Mouse (Mus musculus) embryo, embryonic 9.5 days (tissue): Measurements from ENCODE around the gene Slc29a3.
"Not testable (repeated sequence)": the region's sequence is repeated elsewhere in the genome, so short reads cannot be mapped to it uniquely, and the experiment has no call there.

Experiments
- DNase-seq: peaks from one replicate; pipeline ENCODE4 v3.0.0-alpha.2; 2017; ENCODE audit errors: extremely low spot score

The Slc29a3 gene

DNA sequence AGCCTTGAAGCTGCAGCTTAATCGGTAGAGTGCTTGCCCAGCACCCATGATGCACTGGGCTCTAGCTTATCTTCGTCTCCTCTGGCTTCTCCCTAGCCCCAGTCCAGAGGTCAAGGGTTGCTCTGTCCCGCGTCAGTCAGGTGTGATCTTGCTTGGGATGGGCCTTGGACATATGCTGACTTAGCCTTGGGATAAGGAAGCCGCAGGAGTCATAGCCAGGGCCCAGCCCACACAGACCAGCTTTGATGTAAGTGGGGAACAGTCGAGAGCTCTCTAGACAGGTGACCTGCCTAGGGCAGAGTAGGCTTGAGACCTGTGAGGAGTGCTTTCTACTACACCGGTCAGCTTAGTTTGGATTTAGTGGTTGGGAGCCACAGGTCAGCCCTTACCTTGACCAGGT is 14.8 kb upstream of the Slc29a3 start:
- DNase-seq, result no peak

DNA sequence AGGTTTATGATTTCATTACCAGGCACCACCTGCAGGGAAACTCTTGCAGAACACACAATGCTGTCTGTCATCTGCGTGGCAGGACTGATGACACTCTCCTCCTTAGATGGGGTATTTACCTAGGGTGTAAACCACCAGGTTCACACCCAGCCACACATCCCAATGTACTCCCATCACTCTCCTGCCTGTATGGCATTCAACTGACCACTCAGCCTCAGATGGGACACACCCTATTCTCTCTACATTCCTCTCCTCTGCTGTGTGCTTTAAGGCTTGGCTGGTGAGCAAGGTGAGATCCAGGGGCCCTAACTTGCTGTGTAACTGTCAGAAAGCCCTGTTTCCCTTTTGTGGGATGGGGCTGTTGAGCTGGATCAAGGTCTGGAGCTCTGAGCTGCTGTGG is 9.5 kb upstream of the Slc29a3 start:
- DNase-seq, result no peak

DNA sequence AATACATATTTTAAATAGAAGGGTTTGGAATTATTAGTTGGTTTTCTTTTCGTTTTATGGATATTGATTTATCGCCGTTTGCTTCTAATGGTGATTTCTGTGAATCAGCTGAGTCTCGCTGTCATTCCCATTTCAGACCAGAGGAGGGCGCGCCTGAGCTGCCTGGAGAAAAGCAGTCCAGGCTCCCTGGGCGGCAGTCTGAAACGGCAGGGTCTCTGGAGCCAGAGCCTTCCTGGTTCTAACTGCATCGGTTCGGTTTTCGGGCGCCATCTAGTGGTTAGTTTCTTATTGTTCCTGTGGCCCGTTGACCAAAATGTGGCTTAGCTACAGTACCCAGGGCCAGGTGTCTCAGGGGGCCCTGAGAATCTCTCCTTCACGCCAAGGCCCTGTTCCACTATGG is 7.8 kb upstream of the Slc29a3 start:
- peak; percentile 89 for DNase-seq

DNA sequence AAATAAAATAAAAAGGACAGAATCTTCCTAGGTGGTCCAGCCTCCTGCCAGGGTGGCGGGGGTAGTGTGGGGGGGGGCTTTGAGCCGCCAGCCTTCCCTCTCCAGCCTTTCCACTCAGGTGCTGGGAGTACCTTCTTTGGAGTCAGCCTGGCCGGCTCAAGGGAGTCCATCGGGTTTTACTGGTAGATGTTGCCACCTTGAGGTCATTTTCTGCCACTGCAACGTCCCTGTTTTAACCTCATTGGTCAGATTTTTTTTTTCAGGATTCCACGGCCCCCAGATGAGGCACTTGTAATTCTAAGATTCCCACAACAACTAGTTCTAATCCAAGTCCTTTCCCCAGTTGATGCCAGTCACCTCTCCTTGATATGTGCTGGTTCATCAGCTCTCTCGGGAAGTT is 4.4 kb upstream of the Slc29a3 start:
- DNase-seq, result peak; percentile 66

DNA sequence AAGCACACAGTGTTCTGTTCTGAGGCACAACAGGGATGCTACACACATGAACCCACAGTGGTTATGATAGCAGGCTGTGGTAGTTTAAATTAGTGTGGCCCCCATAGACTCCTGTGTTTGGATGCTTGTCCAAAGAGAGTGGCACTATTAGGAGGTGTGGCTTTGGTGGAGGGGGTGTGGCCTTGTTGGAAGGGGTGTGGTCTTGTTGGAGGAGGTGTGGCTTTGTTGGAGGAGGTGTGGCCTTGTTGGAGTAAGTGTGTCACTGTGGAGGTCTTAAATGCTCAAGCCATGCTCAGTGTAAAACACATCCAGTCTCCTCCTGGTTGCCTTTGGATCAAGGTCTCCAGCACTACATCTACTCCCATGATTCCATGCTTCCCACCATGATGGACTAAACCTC is 3.6 kb upstream of the Slc29a3 start:
- no peak for DNase-seq

DNA sequence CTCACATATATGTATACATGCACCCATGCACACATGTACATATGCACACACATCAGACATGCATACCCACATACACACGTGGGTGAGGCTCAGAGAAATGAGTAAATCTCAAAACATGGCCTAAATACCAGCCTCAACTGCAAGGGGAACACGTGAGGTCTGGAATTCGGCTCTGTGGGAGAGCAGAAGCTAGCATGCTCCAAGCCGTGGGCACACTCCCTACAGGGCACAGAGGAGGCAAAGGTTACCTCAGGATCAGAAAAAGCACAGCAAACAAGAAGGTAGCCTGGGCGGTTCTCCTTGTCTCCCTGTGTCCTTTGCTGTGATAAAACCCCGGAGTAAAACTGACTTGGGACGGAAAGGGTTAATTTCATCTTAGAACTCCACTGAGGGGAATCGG is 1.3 kb upstream of the Slc29a3 start:
- no peak for DNase-seq

DNA sequence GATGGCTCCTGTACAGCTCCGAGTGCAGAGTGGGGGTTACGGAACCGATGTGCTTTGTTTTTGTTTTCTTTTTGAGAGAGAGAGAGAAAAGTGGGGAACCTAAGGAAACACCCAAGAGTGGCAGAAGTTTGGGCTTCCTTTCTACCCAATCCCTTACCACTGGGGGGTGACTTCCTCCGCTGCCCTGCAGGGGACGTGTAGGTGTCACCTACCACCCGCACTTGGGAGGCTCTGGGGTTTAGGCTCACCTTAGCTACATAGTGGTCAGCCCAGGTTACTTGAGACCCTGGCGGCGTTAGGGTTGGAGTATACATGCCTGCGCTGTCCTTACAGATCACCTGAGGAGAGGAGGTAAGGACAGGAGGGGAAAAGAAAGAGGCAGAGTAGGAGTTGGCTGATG is 667 bp upstream of the Slc29a3 start:
- no peak for DNase-seq

DNA sequence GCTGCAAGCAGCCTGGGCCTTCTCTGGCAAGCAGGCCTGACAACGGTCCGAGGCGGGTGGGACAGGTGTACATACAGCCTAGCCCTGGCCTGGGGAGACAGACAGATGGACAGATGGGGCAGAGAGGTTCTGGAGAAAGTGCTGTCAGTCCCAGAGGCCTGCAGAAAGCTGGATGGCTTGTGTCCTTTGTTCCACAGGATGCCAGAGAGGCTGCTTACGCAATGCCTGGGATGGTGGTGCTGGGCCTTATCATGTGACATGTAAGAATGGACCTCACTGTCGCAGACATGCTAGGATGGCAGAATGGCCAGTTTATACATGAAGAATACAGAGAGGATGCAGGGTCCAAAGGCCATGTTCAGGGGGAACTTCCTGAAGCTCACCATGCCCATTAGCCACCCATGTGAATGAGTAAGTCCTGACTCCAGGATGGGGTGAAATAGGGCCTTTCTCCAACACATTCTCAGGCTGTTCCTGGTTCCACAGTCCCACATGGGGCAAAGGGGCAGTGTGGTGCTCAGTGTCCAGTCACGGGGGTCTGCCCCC is 4.9 kb downstream of the Slc29a3 start:
- DNase-seq, result no peak

DNA sequence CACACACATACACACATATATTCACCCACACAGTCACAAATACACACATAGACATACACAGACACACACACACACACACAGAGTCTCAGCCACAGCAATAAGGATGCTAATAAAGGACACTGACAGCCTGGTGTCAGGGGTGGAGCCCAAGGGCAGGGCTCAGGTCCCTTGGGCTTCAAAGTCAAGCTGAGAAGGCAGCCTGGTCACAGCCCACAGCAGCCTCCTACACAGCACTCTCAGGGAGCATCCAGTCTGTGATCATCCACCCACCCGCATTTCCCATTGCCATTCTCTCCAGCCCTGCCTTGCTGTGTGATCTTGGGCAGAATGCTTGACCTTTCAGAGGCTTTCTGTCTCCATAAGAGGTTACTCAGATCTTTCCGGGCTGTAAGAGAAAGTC is 6.1 kb downstream of the Slc29a3 start:
- DNase-seq, result no peak

DNA sequence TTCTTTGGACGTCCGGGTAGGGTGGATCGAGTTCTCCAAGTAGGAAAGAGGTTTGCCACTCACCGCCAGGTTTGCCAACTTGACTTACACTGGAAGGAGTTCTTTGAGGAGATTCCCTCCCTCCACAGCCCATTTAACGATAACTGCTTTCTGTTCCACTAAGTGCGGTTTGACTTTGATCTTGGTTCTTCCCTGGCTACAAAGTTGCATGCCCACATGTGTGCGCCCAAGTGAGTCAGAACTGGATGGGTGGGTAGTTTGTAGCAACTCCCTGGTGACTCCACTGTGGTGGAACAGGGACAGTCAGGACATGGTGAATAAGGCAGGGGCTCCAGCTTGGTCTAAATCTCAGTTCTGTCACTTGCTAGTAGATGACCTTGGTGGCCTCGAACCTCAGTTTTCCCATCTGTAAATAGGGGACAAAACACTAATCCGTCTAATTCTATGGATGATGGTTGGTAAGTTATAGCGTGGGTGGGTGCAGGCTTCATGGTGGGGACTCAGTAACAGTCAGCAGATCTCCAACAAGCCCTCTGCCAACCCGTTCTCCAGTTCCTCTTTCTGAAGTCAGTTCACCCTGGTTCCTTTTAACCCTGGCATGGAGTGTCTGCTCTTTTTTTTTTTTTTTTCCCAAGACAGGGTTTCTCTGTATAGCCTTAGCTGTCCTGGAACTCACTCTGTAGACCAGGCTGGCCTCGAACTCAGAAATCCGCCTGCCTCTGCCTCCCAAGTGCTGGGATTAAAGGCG is 7.9 kb downstream of the Slc29a3 start:
- DNase-seq, result no peak

DNA sequence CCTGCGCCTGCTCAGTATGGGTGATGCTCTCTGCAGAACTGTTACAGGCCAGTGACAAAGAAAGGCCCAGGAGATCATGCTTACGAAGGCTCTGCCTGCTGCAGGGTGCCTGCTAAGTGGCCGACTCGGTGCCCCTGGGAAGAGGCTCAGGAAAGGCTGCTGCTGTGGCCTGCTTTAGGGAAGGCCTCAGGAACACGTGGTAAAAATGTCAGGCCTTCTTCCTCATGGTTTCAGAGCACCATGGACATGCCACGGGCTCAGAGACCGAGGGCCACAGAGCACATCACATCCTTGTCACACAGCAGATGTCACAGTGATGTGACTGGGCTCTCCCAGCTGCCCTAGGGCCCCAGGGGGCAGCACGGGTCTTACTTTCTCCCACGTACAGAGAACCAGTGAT is 8.9 kb downstream of the Slc29a3 start:
- DNase-seq, result no peak

DNA sequence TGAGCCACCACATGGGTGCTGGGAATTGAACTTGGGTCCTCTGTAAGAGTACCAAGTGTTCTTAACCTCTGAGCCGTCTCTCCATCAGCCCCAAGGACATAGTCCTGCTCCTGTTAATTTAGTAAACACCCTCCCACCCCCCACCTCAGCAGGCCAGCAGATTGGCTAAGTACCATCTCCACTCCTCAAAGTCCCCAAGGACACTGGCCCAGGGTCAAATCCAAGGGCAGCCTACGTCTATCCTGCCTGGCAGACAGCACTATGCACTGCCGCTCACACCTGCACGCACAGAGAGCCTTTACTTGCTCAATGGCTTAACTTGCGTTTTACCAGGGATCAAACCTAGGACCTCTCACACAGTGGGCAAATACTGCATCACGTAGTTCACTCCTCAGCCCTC is 9.7 kb downstream of the Slc29a3 start:
- no peak for DNase-seq

DNA sequence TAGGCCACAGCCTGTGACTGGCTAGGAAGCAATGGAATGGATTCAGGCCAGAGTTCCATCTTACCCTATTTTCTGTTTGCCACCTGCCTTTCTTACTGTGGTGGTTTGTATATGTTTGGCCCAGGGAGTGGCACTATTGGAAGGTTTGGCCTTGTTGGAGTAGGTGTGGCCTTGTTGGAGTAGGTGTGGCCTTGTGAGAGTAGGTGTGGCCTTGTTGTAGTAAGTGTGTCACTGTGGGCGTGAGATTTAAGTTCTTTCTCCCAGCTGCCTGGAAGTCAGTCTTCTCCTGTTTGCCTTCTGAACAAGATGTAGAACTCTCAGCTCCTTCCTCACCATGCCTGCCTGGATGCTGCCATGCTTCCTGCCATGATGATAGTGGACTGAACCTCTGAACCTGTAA is 10.3 kb downstream of the Slc29a3 start:
- DNase-seq, result not testable (repeated sequence)

DNA sequence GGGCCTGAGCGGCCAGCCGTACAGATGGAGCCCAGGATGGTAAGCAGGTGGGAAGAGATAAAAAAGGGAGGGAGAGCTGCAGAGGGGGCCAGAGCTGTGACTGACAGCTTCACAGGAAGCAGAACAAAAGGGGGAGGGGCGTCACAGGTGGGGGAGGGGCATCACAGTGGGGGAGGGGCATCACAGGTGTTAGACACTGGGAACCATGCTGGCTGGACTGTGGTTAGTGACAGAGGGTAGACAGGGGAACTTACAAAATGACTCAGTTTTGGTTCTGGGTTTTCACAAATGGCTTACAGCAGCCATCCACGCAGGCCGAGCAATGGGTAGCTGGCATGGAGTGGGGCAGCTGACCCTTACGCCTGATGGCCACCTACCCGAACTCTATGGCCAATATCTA is 11.2 kb downstream of the Slc29a3 start:
- DNase-seq, result no peak

DNA sequence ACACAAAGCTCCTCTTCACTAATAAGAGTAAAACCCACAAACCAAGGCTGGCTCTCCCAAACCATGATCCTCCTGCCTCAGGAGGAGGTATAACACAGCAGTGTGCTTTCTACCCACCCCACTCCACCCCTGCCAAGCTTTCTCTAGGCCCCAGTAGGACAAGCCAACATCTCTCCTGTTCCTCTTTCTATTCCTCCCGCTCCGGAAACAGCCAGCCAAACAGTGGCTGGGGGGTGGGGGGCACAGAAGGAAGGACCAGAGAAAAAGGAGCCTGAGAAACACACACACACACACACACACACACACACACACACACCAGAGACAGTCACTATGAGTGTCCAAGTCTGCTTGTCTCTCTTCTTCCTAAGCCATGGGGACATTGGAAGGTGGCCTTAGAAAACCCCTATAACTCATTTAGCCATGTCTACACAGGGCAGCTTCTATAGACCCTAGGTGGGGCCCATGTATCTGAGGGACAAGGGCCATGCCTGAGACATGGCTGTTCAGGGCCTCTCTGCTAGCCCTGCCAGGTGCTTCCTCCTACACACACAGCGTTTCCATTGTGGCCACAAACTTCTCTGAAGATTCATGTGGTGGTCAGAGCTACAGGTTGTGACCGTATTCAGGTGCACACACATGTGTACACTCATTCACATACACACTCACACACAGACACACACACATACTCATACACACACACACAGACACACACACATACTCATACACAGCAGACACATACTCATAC is 12.8 kb downstream of the Slc29a3 start:
- no peak for DNase-seq

DNA sequence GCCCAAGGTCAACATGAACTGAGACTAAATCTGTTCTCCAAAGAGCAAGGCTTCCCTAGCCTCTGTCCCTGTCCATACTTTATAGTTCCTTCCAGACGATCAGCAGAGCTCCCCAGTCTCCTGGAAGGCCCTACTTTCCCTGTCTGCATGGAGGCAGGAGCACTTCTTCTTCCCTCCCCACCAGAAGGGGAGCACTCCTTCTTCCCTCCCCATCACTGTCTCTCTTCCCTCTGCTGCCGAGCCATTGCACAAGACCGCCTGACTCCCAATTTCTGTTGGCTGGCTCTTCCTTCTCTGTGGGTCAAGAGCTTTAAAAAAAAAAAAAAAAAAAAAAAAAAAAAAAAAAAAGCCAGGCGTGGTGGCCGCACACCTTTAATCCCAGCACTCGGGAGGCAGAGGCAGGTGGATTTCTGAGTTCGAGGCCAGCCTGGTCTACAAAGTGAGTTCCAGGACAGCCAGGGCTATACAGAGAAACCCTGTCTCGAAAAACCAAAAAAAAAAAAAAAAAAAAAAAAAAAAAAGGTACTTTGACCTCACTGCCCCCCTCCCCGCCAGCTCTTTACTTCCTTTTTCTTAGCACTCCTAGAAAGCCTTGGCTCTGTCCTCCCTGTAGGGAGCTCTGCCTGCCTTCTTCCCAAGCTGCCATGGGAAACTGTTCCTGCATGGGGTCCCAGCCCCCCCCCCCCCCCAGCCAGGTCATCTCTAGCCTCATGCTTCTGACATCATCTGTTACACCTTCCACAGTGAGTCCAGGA is 14.5 kb downstream of the Slc29a3 start:
- DNase-seq, result no peak

DNA sequence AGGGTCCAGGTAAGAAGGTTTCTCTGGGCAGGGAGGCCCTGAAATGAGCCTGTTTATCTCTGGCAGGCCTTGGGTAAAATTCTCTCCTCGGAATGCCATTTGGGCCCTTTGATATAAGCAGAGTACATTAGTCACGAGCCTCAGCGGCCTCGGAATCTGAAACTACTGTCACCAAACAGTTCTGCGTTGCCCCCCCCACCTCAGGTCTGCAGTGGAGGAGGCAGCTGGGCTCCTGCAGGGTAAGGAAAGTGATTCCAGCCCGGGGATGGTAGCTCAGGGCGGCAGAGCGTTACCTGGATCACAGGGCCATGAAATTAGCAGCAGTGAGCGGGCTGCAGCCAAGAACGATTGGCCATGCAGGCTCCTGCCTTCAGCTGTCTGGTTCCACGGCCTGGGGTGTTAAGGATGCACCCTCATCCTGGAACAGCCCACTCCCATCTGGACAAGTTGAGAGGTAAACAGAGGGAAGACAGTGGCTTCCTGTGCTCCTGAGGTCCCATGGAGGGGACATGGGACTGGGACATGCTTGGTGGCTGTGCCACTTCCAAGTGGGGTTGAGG is 15.3 kb downstream of the Slc29a3 start:
- no peak for DNase-seq

DNA sequence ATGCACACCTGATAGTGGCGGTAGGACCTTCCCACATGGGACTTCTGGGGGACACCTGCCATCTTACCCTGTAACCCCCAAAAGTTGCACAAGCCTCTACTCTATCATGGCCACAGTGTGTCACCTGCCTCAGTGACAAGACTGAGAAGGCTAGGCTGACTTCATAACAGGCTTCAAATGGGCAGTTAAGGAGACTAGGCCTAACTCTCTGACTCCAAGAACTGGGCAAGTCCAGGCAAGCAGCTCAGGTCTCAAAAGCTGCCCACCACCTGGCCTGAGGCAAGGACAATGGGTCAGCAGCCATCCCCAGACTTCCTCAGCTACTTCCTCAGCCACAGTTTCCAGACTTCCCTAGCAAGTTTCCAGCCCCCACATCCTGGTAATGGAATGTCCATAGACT is 16.9 kb downstream of the Slc29a3 start:
- DNase-seq, result no peak

DNA sequence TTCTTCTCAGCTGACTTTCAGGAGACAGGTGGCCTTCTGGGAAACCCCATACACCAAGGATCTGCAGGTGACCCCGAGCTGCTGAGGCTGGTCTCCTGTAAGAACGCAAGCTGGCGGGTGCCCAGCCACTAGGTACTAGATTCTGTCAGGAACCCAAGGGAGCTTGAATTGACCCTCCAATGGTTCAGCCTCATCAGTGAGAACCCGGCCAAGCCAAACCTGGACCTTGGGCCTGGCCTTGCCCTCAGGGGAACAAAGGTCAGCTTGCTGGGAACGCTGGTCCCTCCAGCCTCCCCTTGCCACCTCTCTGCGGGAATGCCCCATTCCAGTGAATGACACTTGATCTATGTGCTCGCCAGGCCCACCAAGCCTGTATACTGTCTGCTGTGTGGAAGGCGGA is 19.1 kb downstream of the Slc29a3 start:
- DNase-seq, result no peak

DNA sequence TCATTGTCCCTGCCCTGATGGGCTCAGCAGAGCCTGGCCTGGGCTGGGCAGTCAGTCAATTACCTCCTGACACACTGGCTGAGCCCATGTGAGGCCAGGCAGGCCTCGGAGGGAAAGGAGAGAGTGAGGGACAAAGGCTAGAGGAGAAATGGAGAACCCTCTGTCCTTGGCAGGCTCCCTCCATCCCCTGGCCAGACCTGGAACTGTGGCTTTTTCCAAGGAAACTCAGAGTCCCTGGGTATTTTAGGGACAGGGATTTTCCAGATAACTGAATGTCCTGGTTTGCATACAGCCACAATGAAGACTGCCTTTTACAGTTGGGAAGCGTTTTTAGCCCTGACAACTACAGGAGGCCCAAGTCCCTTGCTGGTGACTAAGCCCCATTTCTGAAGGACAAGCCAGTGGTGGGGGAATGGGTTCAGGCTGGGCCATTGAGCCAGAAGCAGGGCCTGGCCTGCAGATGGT is 20.2 kb downstream of the Slc29a3 start:
- DNase-seq, result no peak

DNA sequence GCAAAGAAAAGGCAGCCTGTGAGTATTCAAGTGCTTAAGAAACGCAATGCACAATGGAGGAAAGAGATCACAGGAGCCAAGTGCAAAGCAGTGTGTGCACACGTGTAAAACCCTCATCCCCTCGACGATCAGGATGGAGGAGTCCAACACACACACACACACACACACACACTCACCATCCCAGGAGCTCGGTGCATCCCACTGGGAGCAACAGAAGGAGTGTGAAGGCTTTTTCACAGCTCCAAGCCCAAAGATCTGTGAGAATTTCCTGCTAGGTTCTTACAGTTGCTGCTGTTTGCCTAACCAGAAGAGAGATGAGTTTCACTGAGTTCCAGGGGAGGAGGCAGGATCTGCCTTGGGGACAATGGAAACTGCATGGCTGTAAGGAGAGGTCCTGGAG is 20.9 kb downstream of the Slc29a3 start:
- no peak for DNase-seq

DNA sequence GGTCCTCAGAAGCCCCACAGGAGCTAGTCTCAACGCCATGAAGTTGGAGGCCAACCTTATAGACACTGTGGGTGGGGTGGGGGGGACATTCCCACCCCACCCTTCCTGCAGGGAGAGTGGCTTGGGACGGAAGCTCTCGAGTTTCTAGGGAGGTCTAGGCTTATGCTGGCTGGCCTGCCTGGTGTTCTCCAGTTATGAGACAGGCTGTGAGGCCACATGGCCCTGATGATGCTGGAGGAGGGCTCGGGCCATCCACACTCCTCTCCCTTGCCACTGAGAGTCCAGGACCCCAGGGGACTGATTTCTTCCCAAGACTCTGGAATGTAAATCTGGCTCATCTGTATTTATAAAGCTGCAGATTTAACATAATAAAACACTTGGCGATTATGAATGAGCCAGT is 25.3 kb downstream of the Slc29a3 start:
- no peak for DNase-seq
